Mouse (Mus musculus) forebrain, embryonic 14.5 days (tissue): ENCODE data around the gene Mgst3. TPM values are rescaled to one million over a fixed set of nuclear protein-coding genes. Genes with fewer than 3 reads are reported as not detected.

ENCODE experiments used
- ATAC-seq: fragments of 200-750 bp; cut with Nextera tagmentation; 2 replicates; pipeline ENCODE4 v1.8.0; 2017; ENCODE audit warnings: mild to moderate bottlenecking, moderate library complexity
- DNase-seq: peaks from one replicate; pipeline ENCODE4 v3.0.0-alpha.2; 2015; ENCODE audit warnings: low spot score
- H3K27ac ChIP-seq: fragments of 300-500 bp; sonication (generic); 2 replicates; pipeline ENCODE4 v1.5.1; 2014; ENCODE audit warnings: low read depth, mild to moderate bottlenecking, control low read depth, low read length, moderate library complexity
- H3K27me3 ChIP-seq: fragments of 300-500 bp; sonication (generic); replicated peaks from 2 replicates; pipeline ENCODE4 v1.6.1; 2014; ENCODE audit warnings: low read length, control low read depth, mixed read lengths; ENCODE audit not compliant: control insufficient read depth, insufficient read depth
- H3K36me3 ChIP-seq: fragments of 300-500 bp; sonication (generic); 2 replicates; pipeline ENCODE4 v1.6.1; 2014; ENCODE audit warnings: low read length, control low read depth; ENCODE audit not compliant: control insufficient read depth, insufficient read depth
- H3K4me1 ChIP-seq: fragments of 300-500 bp; sonication (generic); 2 replicates; pipeline ENCODE4 v1.6.1; 2014; ENCODE audit warnings: antibody characterized with exemption, low read length, control low read depth; ENCODE audit not compliant: control insufficient read depth, insufficient read depth
- H3K4me2 ChIP-seq: fragments of 300-500 bp; sonication (generic); 2 replicates; pipeline ENCODE4 v1.6.1; 2014; ENCODE audit warnings: mild to moderate bottlenecking, control low read depth, low read length
- H3K4me3 ChIP-seq: fragments of 300-500 bp; sonication (generic); 2 replicates; pipeline ENCODE4 v1.5.1; 2014; ENCODE audit warnings: low read depth, low read length, control low read depth
- H3K9ac ChIP-seq: fragments of 300-500 bp; sonication (generic); 2 replicates; pipeline ENCODE4 v1.6.1; 2014; ENCODE audit warnings: mild to moderate bottlenecking, low read length, control low read depth, moderate library complexity
- H3K9me3 ChIP-seq: fragments of 300-500 bp; sonication (generic); replicated peaks from 2 replicates; pipeline ENCODE4 v1.6.1; 2016; ENCODE audit warnings: low read length, control low read depth, mixed read lengths; ENCODE audit not compliant: control insufficient read depth
- WGBS: fragments of 180-500 bp; shearing (Covaris S2); extraction: QIAGEN DNeasy Blood & Tissue Kit; methylation state at CpG from one replicate; pipeline ENCODE4 v1.1.7; 2014; 5-methylcytosine and 5-hydroxymethylcytosine counted together
- polyA plus RNA-seq: library from polyadenylated mRNA; unstranded; fragments of >200 nt; fragmentation: Nextera tagmentation; extraction: Ambion mirVana; gene quantifications from 2 replicates; pipeline ENCODE4 v1.2.1, GENCODE M21; 2014

The Mgst3 gene
- polyA plus RNA-seq, 1 experiment from 2014 or later: 138 TPM

- DNase-seq: peak; percentile 43
- Histone ChIP-seq H3K4me3 (no peak overlapping the region), H3K9me3 (no peaks in the 10 kb centered on the region), H3K4me1 (peaks cover 8% of the 10 kb centered on the region; the same call in 1 of the 2 replicates), H3K9ac (no peak overlapping the region), H3K27me3 (no peaks in the 10 kb centered on the region), H3K4me2 (no peak overlapping the region), H3K36me3 (0 out of 2 replicates have a peak, but pooled peaks cover 6% of the 10 kb centered on the region), H3K27ac (no peak overlapping the region)
- ATAC-seq: 0 out of 2 replicates have a peak, but pooled peaks have one; percentile 23
- WGBS: 23% methylated on average over 15 of the region's 15 CpGs
Measured at GRCm38 (mm10) chr1:167374003-167374784, 19.4 kb downstream of the Mgst3 start.

GRCm38 (mm10) chr1:167372739-167373138 lies 20.9 kb downstream of the Mgst3 start:
- Histone ChIP-seq H3K9me3 (no peaks in the 10 kb centered on the region), H3K4me1 (peaks cover 4% of the 10 kb centered on the region; the same call in 1 of the 2 replicates), H3K4me3 (no peak overlapping the region), H3K27me3 (no peaks in the 10 kb centered on the region), H3K4me2 (no peak overlapping the region), H3K9ac (no peak overlapping the region), H3K36me3 (0 out of 2 replicates have a peak, but pooled peaks cover 6% of the 10 kb centered on the region), H3K27ac (no peak overlapping the region)
- DNase-seq: no peak
- no peak for ATAC-seq
- WGBS: 93% methylated on average over 7 of the region's 7 CpGs

DNA sequence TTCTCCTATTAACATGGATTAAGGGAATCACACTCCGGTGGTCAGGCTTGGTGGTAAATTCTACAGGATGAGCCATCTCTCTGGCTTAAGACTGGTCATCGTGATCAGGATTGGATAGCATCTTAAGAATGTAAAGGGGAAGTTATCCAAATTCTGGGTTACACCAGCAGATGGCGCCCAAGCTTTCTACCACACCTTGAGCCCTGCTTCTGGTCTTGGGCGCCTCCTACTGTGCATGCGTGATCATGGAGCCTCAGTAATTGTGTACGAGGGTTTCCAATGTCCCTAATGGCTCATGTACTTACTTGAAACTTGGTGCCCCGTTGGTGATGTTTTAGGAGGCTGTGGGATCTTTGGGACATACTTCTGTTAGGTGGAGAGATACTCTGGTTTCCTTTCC lies 23.7 kb downstream of the Mgst3 start:
- H3K4me3 ChIP-seq: no peak overlapping the region
- DNase-seq (peak; percentile 86), ATAC-seq (peak; percentile 66)
- 12% methylated on average over 7 of the region's 7 CpGs for WGBS
- no peaks in the 10 kb centered on the region for H3K9me3 ChIP-seq
- no peaks in the 10 kb centered on the region for H3K27me3 ChIP-seq
- no peak overlapping the region for H3K27ac ChIP-seq
- H3K9ac ChIP-seq: no peak overlapping the region
- 0 out of 2 replicates have a peak, but pooled peaks cover 4% of the 10 kb centered on the region for H3K36me3 ChIP-seq
- no peak overlapping the region for H3K4me2 ChIP-seq
- peaks cover 4% of the 10 kb centered on the region; the same call in 1 of the 2 replicates for H3K4me1 ChIP-seq

GRCm38 (mm10) chr1:167368513-167368912 lies 25.1 kb downstream of the Mgst3 start:
- no peak overlapping the region for H3K9ac ChIP-seq
- H3K4me1 ChIP-seq: no peaks in the 10 kb centered on the region
- H3K27ac ChIP-seq: no peak overlapping the region
- no peak overlapping the region for H3K4me3 ChIP-seq
- H3K4me2 ChIP-seq: no peak overlapping the region
- H3K36me3 ChIP-seq: 0 out of 2 replicates have a peak, but pooled peaks cover 8% of the 10 kb centered on the region
- H3K9me3 ChIP-seq: no peaks in the 10 kb centered on the region
- 82% methylated on average over 7 of the region's 7 CpGs for WGBS
- H3K27me3 ChIP-seq: no peaks in the 10 kb centered on the region
- ATAC-seq (no peak), DNase-seq (no peak)

DNA sequence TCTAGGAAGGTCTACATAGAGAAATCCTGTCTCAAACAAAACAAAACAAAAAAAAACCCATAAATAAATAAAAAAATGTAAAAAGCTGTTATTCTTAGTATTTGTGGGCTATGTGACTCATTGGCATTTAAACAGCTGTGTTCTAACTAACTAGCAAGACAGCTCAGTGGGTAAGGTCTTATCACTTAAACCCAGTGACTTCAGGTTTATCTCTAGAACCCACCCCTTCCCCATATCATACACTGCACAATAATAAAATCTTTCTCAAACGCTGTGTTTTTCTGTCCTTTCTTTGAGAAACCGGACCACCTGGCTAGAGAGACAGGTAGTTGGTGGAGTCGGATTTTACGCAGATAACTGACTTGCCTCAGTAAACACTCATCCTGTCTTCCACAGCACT lies 25.6 kb downstream of the Mgst3 start:
- Histone ChIP-seq H3K9ac (no peak overlapping the region), H3K4me2 (no peak overlapping the region), H3K4me3 (no peak overlapping the region), H3K27ac (no peak overlapping the region), H3K4me1 (no peaks in the 10 kb centered on the region), H3K27me3 (no peaks in the 10 kb centered on the region), H3K36me3 (0 out of 2 replicates have a peak, but pooled peaks cover 7% of the 10 kb centered on the region), H3K9me3 (no peaks in the 10 kb centered on the region)
- DNase-seq (no peak), ATAC-seq (no peak)
- WGBS: 93% methylated on average over 4 of the region's 4 CpGs

DNA sequence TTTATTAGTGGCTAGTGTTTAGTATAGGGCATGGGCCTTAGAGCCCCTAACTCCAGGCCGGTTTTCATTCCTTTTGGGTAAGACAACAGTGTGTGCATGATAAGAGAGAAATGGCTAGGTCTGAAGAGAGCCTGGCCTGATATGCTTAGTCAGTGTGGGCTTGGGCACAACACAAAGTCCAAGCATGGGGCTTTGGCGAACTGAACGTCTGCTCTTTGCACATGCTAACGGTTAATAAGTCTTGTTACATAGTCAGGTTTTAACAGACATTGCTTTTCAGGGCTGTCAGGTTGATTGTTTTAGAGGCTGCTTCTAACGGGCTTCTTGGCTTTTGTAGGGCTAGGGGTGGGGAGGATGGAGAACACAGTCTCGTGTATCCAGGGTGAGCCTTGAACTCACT lies 27.0 kb downstream of the Mgst3 start:
- Histone ChIP-seq H3K4me1 (no peaks in the 10 kb centered on the region), H3K27ac (no peak overlapping the region)
- 89% methylated on average over 6 of the region's 6 CpGs for WGBS

GRCm38 (mm10) chr1:167365808-167366207 lies 27.8 kb downstream of the Mgst3 start:
- no peaks in the 10 kb centered on the region for H3K27me3 ChIP-seq
- no peak for ATAC-seq
- H3K4me2 ChIP-seq: no peak overlapping the region
- no peak overlapping the region for H3K4me3 ChIP-seq
- no peaks in the 10 kb centered on the region for H3K9me3 ChIP-seq
- H3K4me1 ChIP-seq: no peaks in the 10 kb centered on the region
- H3K9ac ChIP-seq: no peak overlapping the region
- H3K36me3 ChIP-seq: peaks cover 9% of the 10 kb centered on the region; the same call in 1 of the 2 replicates
- no peak for DNase-seq
- 97% methylated on average over 7 of the region's 7 CpGs for WGBS
- H3K27ac ChIP-seq: no peak overlapping the region

More for the DNA sequence above, 27.0 kb downstream of the Mgst3 start:
- no peak overlapping the region for H3K9ac ChIP-seq
- H3K27me3 ChIP-seq: no peaks in the 10 kb centered on the region
- no peaks in the 10 kb centered on the region for H3K9me3 ChIP-seq
- ATAC-seq: no peak
- H3K36me3 ChIP-seq: peaks cover 5% of the 10 kb centered on the region; the same call in 1 of the 2 replicates
- H3K4me2 ChIP-seq: no peak overlapping the region
- DNase-seq: no peak
- no peak overlapping the region for H3K4me3 ChIP-seq

DNA sequence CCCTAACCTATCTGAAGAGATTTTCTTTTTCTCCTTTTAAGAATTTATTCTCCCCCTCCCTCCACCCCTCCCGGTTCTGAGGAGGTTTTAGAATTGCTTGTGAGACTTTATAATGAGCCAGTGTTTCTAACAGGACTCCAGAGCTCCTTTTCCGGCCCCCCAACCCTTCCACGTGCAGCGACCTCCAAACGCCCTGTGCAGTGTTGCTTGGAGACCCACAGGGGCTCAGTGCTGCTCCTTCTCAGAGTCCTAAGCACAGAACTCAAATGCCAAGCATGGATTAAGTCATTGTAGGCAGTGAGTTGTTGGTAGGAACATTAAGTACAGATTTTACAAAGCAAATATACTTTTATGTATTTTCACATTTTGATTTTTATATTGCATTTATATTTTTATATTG lies 30.3 kb downstream of the Mgst3 start:
- Histone ChIP-seq H3K27ac (no peak overlapping the region), H3K36me3 (peaks cover 11% of the 10 kb centered on the region), H3K27me3 (no peaks in the 10 kb centered on the region), H3K4me1 (no peaks in the 10 kb centered on the region), H3K9ac (no peak overlapping the region), H3K9me3 (no peaks in the 10 kb centered on the region), H3K4me3 (no peak overlapping the region), H3K4me2 (no peak overlapping the region)
- DNase-seq (no peak), ATAC-seq (no peak)
- WGBS: 48% methylated on average over 5 of the region's 5 CpGs

- ATAC-seq: no peak
- no peak overlapping the region for H3K4me2 ChIP-seq
- no peak for DNase-seq
- no peaks in the 10 kb centered on the region for H3K9me3 ChIP-seq
- peaks cover 14% of the 10 kb centered on the region for H3K36me3 ChIP-seq
- no peaks in the 10 kb centered on the region for H3K4me1 ChIP-seq
- WGBS: 82% methylated on average over 4 of the region's 4 CpGs
- no peak overlapping the region for H3K9ac ChIP-seq
- no peak overlapping the region for H3K27ac ChIP-seq
- H3K4me3 ChIP-seq: no peak overlapping the region
- H3K27me3 ChIP-seq: no peaks in the 10 kb centered on the region
Measured at GRCm38 (mm10) chr1:167362819-167363218, 30.8 kb downstream of the Mgst3 start.
